In the genomic region with DNA sequence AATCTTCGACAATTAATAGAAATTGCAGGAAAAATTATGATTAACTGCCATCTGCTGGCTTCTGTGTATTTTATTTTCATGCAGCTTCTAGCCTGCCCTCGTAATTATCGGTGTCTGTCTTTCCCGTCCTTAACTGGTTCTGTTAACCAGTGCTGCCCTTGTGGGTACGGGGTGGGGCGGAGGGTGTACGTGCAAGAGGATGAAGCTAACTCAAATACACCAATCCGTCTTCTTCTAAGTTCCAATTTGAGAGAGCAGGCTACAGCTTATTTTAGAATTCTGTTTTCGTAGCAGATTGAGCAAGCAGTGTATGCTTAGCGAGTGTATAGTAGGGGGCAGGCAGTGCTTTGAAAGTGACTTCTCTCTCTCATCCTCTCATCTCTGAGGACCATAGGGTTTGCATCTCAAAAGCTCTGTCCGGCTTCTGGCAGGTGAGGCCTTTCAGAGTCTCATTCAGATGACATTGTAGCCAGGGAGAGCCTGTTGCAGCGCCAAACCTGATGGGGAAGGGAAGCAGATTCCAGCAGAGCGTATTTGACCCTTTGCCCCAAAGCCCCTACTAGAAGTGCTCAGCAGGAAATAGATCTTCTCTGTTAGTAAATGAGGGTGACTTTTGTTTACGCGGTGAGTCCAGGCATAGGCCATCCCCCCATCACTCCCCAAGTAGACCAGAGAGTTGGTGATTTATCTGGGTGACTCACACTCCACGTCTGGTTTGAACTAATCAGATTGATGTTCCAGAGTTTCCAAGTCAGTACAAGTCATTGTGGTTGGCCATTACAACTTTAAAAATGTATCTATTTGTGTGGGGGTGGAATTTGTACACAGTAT, we compare ENCODE assay signal across 8 mouse cellular contexts. TPM values are rescaled to one million over a fixed set of nuclear protein-coding genes. Genes with fewer than 3 reads are reported as not detected.
DNase-seq lines count a peak whose midpoint lies in the region; ATAC-seq and TF ChIP-seq lines count a peak whose summit lies in the region.
"Had no signal": no experiment of that assay in that cellular context is flagged by ENCODE, and none has a peak within 500 bp of the region (broad histone marks: within the 10 kb centered on the region; RNA-seq: fewer than 3 reads in every experiment).

No protein-coding gene starts in this region.

- peak overlapping the region; percentile 6; the same call in 1 of the 2 replicates for H3K4me2 ChIP-seq in hindbrain, embryonic 14.5 days (replicated peaks)
- no peak overlapping the region for H3K4me2 ChIP-seq in hindbrain, embryonic 13.5 days
- H3K4me2 ChIP-seq in forebrain, postnatal 0 days (ENCODE audit: low read depth) = peak overlapping the region; percentile 26; the same call in 1 of the 2 replicates

- intact Hi-C loops in gastrocnemius, postnatal 36 days (cut with DNase I) = no loop called here

- H3K36me3 ChIP-seq in hindbrain, embryonic 14.5 days (replicated peaks; ENCODE audit: control insufficient read depth, insufficient read depth) = no peaks in the 10 kb centered on the region
- H3K36me3 ChIP-seq in hindbrain, embryonic 13.5 days = no peaks in the 10 kb centered on the region
- no peaks in the 10 kb centered on the region for H3K36me3 ChIP-seq in E14TG2a.4 (ENCODE audit: insufficient read depth, low read length)
- H3K36me3 ChIP-seq in forebrain, postnatal 0 days (ENCODE audit: insufficient read depth) = no peaks in the 10 kb centered on the region

- peak; percentile 55; the same call in 1 of the 2 replicates for ATAC-seq in hindbrain, embryonic 14.5 days (ENCODE audit: low FRiP score)
- no peak for ATAC-seq in hindbrain, embryonic 13.5 days (ENCODE audit: low FRiP score)
- peak; percentile 71 for ATAC-seq in forebrain, postnatal 0 days
- ATAC-seq in erythroblast, adult 5-6 weeks (replicated peaks; ENCODE audit: low FRiP score, poor library complexity, severe bottlenecking) = no peak

- H3K4me3 ChIP-seq in hindbrain, embryonic 14.5 days (replicated peaks; ENCODE audit: low read length) = no peak overlapping the region
- H3K4me3 ChIP-seq in hindbrain, embryonic 13.5 days = no peak overlapping the region
- peak overlapping the region; percentile 74 for H3K4me3 ChIP-seq in E14TG2a.4 (replicated peaks; ENCODE audit: low read length)
- H3K4me3 ChIP-seq in forebrain, postnatal 0 days (ENCODE audit: low read depth, low read length) = no peak overlapping the region

- peaks cover 23% of the 10 kb centered on the region for H3K4me1 ChIP-seq in hindbrain, embryonic 14.5 days (replicated peaks; ENCODE audit: control insufficient read depth, insufficient read depth, low read length)
- H3K4me1 ChIP-seq in hindbrain, embryonic 13.5 days (replicated peaks) = peaks cover 28% of the 10 kb centered on the region
- peaks cover 83% of the 10 kb centered on the region for H3K4me1 ChIP-seq in E14TG2a.4 (replicated peaks; ENCODE audit: low read depth, low read length)
- H3K4me1 ChIP-seq in forebrain, postnatal 0 days (ENCODE audit: insufficient read depth) = peaks cover 17% of the 10 kb centered on the region

- H3K9me3 ChIP-seq in hindbrain, embryonic 14.5 days (ENCODE audit: control insufficient read depth, low read length) = no peaks in the 10 kb centered on the region
- no peaks in the 10 kb centered on the region for H3K9me3 ChIP-seq in hindbrain, embryonic 13.5 days
- H3K9me3 ChIP-seq in E14TG2a.4 (ENCODE audit: low read length) = no peaks in the 10 kb centered on the region
- H3K9me3 ChIP-seq in forebrain, postnatal 0 days (ENCODE audit: low read length) = no peaks in the 10 kb centered on the region

- WGBS in hindbrain, embryonic 14.5 days = 35% methylated on average over 16 of the region's 16 CpGs
- 33% methylated on average over 16 of the region's 16 CpGs for WGBS in hindbrain, embryonic 13.5 days
- WGBS in forebrain, postnatal 0 days = 41% methylated on average over 16 of the region's 16 CpGs

- peak overlapping the region; percentile 61; the same call in 1 of the 2 replicates for H3K27ac ChIP-seq in hindbrain, embryonic 14.5 days
- H3K27ac ChIP-seq in hindbrain, embryonic 13.5 days = no peak overlapping the region
- H3K27ac ChIP-seq in forebrain, postnatal 0 days (ENCODE audit: low read depth, low read length) = peak overlapping the region; percentile 74
- H3K27ac ChIP-seq: macrophage had no signal

- no peak for TF ChIP-seq CTCF in E14TG2a.4 (conservative IDR thresholded peaks at IDR 0.05; ENCODE audit: low read length)
- peak; percentile 29; the same call in 1 of the 2 replicates for TF ChIP-seq CTCF in forebrain, postnatal 0 days (IDR thresholded peaks at IDR 0.05; ENCODE audit: low read depth)

- no peak overlapping the region for H3K9ac ChIP-seq in hindbrain, embryonic 14.5 days
- no peak overlapping the region for H3K9ac ChIP-seq in hindbrain, embryonic 13.5 days
- H3K9ac ChIP-seq in forebrain, postnatal 0 days = 0 out of 2 replicates have a peak overlapping the region, but pooled peaks have one; percentile 28

- DNase-seq in hindbrain, embryonic 14.5 days (ENCODE audit: low spot score) = peak; percentile 42
- DNase-seq in ZHBTc4 (ENCODE audit: low read depth, low spot score) = peak; percentile 90
- peak; percentile 58 for DNase-seq in forebrain, postnatal 0 days
- DNase-seq in gastrocnemius, postnatal 36 days = no peak

- H3K27me3 ChIP-seq in hindbrain, embryonic 14.5 days (ENCODE audit: control insufficient read depth, insufficient read depth, low read length) = no peaks in the 10 kb centered on the region
- no peaks in the 10 kb centered on the region for H3K27me3 ChIP-seq in hindbrain, embryonic 13.5 days
- no peaks in the 10 kb centered on the region for H3K27me3 ChIP-seq in E14TG2a.4 (ENCODE audit: insufficient read depth, low read length)
- no peaks in the 10 kb centered on the region for H3K27me3 ChIP-seq in forebrain, postnatal 0 days (ENCODE audit: insufficient read depth, low read length)

RNA-seq across cellular contexts. Expression of gene Ptgfrn, which starts 53.3 kb away (rescaled TPM):
- polyA plus RNA-seq in hindbrain, embryonic 14.5 days (2014; fragmentation: Nextera tagmentation; extraction: Ambion mirVana) = 3.6 and 3.7 TPM in 2 replicates
- polyA plus RNA-seq in hindbrain, embryonic 13.5 days (2015; fragmentation: Nextera tagmentation; extraction: Ambion mirVana) = 2.1 and 2.4 TPM in 2 replicates
- total RNA-seq in forebrain, postnatal 0 days (2014; rRNA removed) = 37.7 and 40.2 TPM in 2 replicates
- polyA plus RNA-seq in forebrain, postnatal 0 days (2015; fragmentation: Nextera tagmentation; extraction: Ambion mirVana) = 2.7 and 3.2 TPM in 2 replicates
- total RNA-seq in erythroblast, adult 5-6 weeks (2015; ENCODE audit: low replicate concordance) = 6.3 TPM in 1 of 2 replicates, not detected in the other
- total RNA-seq in erythroblast, adult 5-6 weeks (2017; ENCODE audit: low replicate concordance) = 0.09 TPM in 1 of 2 replicates, not detected in the other
- 10 to 100 TPM; 11.7 to 14.0 TPM for total RNA-seq in gastrocnemius, postnatal 36 days (2021)

Comparison
In these comparisons a context has a peak if more than half of its experiments do, and no peak if none do; other contexts are left out.
1. ATAC-seq: peak in hindbrain, embryonic 14.5 days (single experiment) and forebrain, postnatal 0 days (single experiment); none in hindbrain, embryonic 13.5 days (single experiment) and erythroblast, adult 5-6 weeks (single experiment).
2. DNase-seq: peak in hindbrain, embryonic 14.5 days (single experiment), ZHBTc4 (single experiment) and forebrain, postnatal 0 days (single experiment); none in gastrocnemius, postnatal 36 days (0 of 2).